Mouse (Mus musculus): ENCODE measurements around the gene Rasgrp4.

The Rasgrp4 gene

GRCm38 (mm10) chr7:29146625-29147367 is 12.1 kb downstream of the Rasgrp4 start:
- DNase-seq (ENCODE audit: low spot score in 2 of 2), result no peak

GRCm38 (mm10) chr7:29148771-29149170 is 14.1 kb downstream of the Rasgrp4 start:
- DNase-seq (ENCODE audit: low spot score in 2 of 2), result no peak

- DNase-seq (ENCODE audit: low spot score in 2 of 2), result no peak
These were observed 16.8 kb downstream of the Rasgrp4 start for GRCm38 (mm10) chr7:29151486-29151885.

GRCm38 (mm10) chr7:29154018-29154720 is 19.5 kb downstream of the Rasgrp4 start:
- no peak for DNase-seq (ENCODE audit: low spot score in 2 of 2)

- peak; percentile 85 to 93 for DNase-seq (ENCODE audit: low spot score in 2 of 2)
These were observed 20.7 kb downstream of the Rasgrp4 start for GRCm38 (mm10) chr7:29155196-29155837.

GRCm38 (mm10) chr7:29155838-29156782 is 21.5 kb downstream of the Rasgrp4 start, which contains the start of gene Fam98c:
Gene Fam98c (minus strand): TSS chr7:29156234.
- DNase-seq (ENCODE audit: low spot score in 2 of 2), result peak; percentile 71 to 87

- DNase-seq (ENCODE audit: low spot score in 2 of 2), result no peak
These were observed 23.6 kb downstream of the Rasgrp4 start for GRCm38 (mm10) chr7:29158264-29158663.

GRCm38 (mm10) chr7:29162294-29162693 is 27.6 kb downstream of the Rasgrp4 start:
- DNase-seq (ENCODE audit: low spot score in 2 of 2), result no peak

- DNase-seq (ENCODE audit: low spot score in 2 of 2), result no peak
These were observed 28.3 kb downstream of the Rasgrp4 start for GRCm38 (mm10) chr7:29162750-29163525.

GRCm38 (mm10) chr7:29167656-29168055 is 33.0 kb downstream of the Rasgrp4 start:
- no peak for DNase-seq (ENCODE audit: low spot score in 2 of 2)

- DNase-seq (ENCODE audit: low spot score in 2 of 2), result no peak
These were observed 33.6 kb downstream of the Rasgrp4 start for GRCm38 (mm10) chr7:29168121-29168695.

GRCm38 (mm10) chr7:29168791-29169230 is 34.2 kb downstream of the Rasgrp4 start:
- DNase-seq (ENCODE audit: low spot score in 2 of 2), result no peak

- no peak for DNase-seq (ENCODE audit: low spot score in 2 of 2)
These were observed 34.8 kb downstream of the Rasgrp4 start for GRCm38 (mm10) chr7:29169231-29170065.

GRCm38 (mm10) chr7:29170066-29170754 is 35.6 kb downstream of the Rasgrp4 start, which contains the start of the genes Ggn and Spred3:
Gene Ggn (plus strand): TSS chr7:29170210.
Gene Spred3 (minus strand): TSS chr7:29170411.
- peak in 1 of 2 experiments; percentile 51 for DNase-seq (ENCODE audit: low spot score in 2 of 2)

- peak in 1 of 2 experiments; percentile 77 for DNase-seq (ENCODE audit: low spot score in 2 of 2)
These were observed 36.3 kb downstream of the Rasgrp4 start for GRCm38 (mm10) chr7:29170755-29171561.

- DNase-seq (ENCODE audit: low spot score in 2 of 2), result no peak
These were observed 37.0 kb downstream of the Rasgrp4 start for GRCm38 (mm10) chr7:29171562-29172097.

- DNase-seq (ENCODE audit: low spot score in 2 of 2), result no peak
These were observed 37.9 kb downstream of the Rasgrp4 start for GRCm38 (mm10) chr7:29172390-29173016.
